Mouse (Mus musculus) small intestine, adult 2 months (tissue): ENCODE results near the gene Ap2a2. TPM values are rescaled to one million over a fixed set of nuclear protein-coding genes. Genes with fewer than 3 reads are reported as not detected.
"Not testable (repeated sequence)": the region's sequence is repeated elsewhere in the genome, so short reads cannot be mapped to it uniquely, and the experiment has no call there.

Source experiments
- H3K27ac ChIP-seq: fragments of 200-500 bp; 2 replicates; pipeline ENCODE4 v1.5.1; 2012; ENCODE audit warnings: low read depth, low read length, control low read depth, inconsistent platforms; ENCODE audit not compliant: insufficient read depth
- H3K27me3 ChIP-seq: fragments of 200-500 bp; 2 replicates; pipeline ENCODE4 v1.6.1; 2012; ENCODE audit warnings: mild to moderate bottlenecking, moderate library complexity, low read length, inconsistent platforms; ENCODE audit not compliant: control insufficient read depth, insufficient read depth
- H3K36me3 ChIP-seq: fragments of 200-500 bp; 2 replicates; pipeline ENCODE4 v1.6.1; 2012; ENCODE audit warnings: mild to moderate bottlenecking, low read length, control low read depth, inconsistent platforms; ENCODE audit not compliant: control insufficient read depth, insufficient read depth
- H3K4me1 ChIP-seq: fragments of 200-500 bp; 2 replicates; pipeline ENCODE4 v1.6.1; 2012; ENCODE audit warnings: low read length, inconsistent platforms, mixed read lengths; ENCODE audit not compliant: control insufficient read depth, insufficient read depth, insufficient read length
- H3K4me3 ChIP-seq: fragments of 200-500 bp; 2 replicates; pipeline ENCODE4 v1.5.1; 2012; ENCODE audit warnings: low read depth, mild to moderate bottlenecking, control low read depth, inconsistent platforms, low read length, moderate library complexity
- CTCF ChIP-seq: fragments of 200-500 bp; IDR thresholded peaks from 2 replicates; pipeline ENCODE4 v1.5.1; 2012; ENCODE audit warnings: low read depth, mild to moderate bottlenecking, control low read depth, inconsistent platforms, low read length, moderate library complexity, mixed read lengths; ENCODE audit not compliant: insufficient replicate concordance, insufficient read length; ENCODE audit errors: extremely low read depth
- POLR2A ChIP-seq: fragments of 200-500 bp; IDR thresholded peaks from 2 replicates; pipeline ENCODE4 v1.6.1; 2012; ENCODE audit warnings: low read depth, mild to moderate bottlenecking, control low read depth, inconsistent platforms, low read length, moderate library complexity
- WGBS: fragments of 180-500 bp; shearing (Covaris S2); methylation state at CpG from one replicate; pipeline ENCODE4 v1.1.7; 2018; 5-methylcytosine and 5-hydroxymethylcytosine counted together
- polyA plus RNA-seq: library from polyadenylated mRNA; depleted of rRNA; stranded (reverse); fragments of >200 nt; gene quantifications from 2 replicates; pipeline ENCODE4 v1.2.3, GENCODE M21; 2012

The Ap2a2 gene
- polyA plus RNA-seq, 1 experiment, result 109 TPM

DNA sequence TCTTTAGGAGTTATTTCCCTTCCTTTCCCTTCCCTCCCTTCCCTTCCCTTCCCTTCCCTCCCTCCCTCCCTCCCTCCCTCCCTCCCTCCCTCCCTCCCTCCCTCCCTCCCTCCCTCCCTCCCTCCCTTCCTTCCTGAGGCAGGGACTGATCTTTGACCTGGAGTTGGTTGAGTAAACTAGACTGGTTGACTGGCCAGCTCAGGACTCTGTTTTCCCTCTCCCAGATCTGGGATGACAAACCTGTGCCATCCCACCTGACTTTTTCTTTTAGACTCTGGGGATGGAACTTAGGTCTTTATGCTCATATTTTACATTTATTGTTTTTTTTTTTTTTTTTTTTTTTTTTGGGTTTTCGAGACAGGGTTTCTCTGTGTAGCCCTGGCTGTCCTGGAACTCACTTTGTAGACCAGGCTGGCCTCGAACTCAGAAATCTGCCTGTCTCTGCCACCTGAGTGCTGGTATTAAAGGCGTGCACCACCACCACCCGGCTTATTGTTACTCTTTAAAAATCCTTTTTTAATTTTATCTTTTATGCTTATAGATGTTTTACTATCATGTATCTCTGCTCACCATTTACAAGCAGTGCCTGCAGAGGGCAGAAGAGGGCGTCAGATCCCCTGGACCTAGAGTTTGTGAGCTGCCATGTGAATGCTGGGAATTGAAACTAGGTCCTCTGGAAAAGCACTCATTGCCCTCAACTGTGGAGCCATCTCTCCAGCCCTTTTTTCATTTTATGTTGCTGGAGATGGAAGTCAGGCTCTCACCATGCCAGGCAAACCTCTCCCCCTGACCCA lies 22.3 kb downstream of the Ap2a2 start:
- H3K4me3 ChIP-seq, result no peak overlapping the region
- H3K27ac ChIP-seq, result 0 out of 2 replicates have a peak overlapping the region, but pooled peaks have one; percentile 26
- TF ChIP-seq POLR2A (no peak), CTCF (no peak)
- H3K4me1 ChIP-seq, result peaks cover 40% of the 10 kb centered on the region
- H3K36me3 ChIP-seq, result peaks cover 5% of the 10 kb centered on the region
- H3K27me3 ChIP-seq, result no peaks in the 10 kb centered on the region
- WGBS, result 87% methylated on average over 4 of the region's 5 CpGs

DNA sequence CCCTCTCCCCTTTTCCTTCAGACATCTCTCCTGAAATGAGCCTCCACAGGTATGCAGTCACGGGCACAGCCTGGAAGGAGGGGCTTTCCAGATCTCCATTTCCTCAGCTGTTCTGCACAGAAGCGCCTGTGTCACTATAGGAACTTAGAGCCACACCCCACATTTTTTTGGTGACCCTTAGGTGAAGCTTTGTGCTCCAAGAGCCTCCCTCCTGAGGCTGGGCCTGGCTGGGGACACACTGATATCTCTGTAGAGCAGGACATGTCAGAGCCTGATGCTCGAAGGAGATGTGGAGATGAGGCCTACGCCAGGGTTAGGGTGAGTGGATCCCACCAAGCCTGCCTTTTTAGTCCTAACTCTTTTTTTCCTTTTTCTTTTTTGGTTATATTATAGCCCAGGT lies 23.3 kb downstream of the Ap2a2 start:
- Histone ChIP-seq H3K36me3 (peaks cover 11% of the 10 kb centered on the region), H3K4me3 (no peak overlapping the region), H3K27me3 (no peaks in the 10 kb centered on the region), H3K27ac (no peak overlapping the region), H3K4me1 (peaks cover 34% of the 10 kb centered on the region)
- 77% methylated on average over 4 of the region's 4 CpGs for WGBS
- TF ChIP-seq CTCF (no peak), POLR2A (no peak)

DNA sequence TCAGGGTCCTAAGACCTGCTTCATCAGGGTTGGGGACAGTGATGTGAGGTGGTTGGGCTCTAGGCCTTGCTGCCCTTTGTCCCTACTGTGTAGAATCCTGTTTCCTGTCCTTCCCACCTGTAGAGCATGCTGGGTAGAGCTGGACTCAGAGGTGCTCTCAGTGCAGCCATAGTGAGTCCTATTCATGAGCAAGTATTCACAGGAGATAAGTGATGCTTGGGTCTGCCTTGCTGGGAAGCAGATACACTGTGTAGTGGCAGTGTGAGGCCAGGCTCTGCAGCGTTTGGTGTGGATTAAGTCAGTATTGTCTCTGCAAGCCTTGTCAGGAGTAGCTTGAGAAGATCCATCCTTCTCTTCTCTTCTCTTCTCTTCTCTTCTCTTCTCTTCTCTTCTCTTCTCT lies 23.9 kb downstream of the Ap2a2 start:
- H3K4me3 ChIP-seq, result no peak overlapping the region
- 93% methylated on average over 1 of the region's 1 CpGs for WGBS
- H3K27ac ChIP-seq, result no peak overlapping the region
- no peaks in the 10 kb centered on the region for H3K27me3 ChIP-seq
- H3K4me1 ChIP-seq, result peaks cover 29% of the 10 kb centered on the region
- TF ChIP-seq CTCF, result no peak
- peaks cover 13% of the 10 kb centered on the region for H3K36me3 ChIP-seq

DNA sequence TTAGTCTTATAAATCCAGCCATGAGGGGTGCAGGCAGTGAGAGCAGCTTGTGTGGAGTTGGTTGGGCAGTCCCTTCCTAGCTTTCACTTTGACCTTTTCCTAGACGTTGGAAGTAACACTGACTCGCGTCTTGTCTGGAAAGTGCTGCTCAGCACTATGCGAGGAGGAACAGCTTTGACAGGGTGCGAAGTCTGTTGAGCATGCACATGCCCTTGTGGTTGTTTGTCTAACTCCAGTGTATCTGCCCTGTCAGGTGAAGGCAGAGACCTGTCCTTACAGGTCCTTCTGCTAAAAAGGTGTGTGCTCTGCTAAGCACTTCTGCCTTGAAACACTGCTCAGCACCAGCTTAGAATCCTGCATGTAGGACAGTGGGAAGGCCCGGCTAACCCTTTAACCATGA lies 26.9 kb downstream of the Ap2a2 start:
- H3K27me3 ChIP-seq, result no peaks in the 10 kb centered on the region
- peaks cover 17% of the 10 kb centered on the region for H3K36me3 ChIP-seq
- WGBS, result 51% methylated on average over 6 of the region's 6 CpGs
- H3K4me3 ChIP-seq, result no peak overlapping the region
- TF ChIP-seq CTCF (no peak), POLR2A (no peak)
- peak overlapping the region; percentile 54 for H3K27ac ChIP-seq
- H3K4me1 ChIP-seq, result peaks cover 25% of the 10 kb centered on the region

DNA sequence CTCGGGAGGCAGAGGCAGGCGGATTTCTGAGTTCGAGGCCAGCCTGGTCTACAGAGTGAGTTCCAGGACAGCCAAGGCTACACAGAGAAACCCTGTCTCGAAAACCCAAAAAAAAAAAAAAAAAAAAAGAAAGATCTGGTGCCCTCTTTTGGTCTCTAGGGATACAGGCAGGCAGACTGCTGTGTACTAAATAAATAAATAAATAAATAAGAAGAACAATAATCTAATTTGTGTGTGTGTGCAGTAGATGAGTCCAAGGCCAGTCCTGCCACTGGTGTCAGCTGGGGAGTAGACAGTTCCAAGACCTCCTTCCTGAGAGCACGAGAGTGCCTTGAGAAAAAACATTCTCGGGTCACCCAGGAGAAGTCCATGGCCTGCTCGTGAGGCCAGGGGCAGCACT lies 28.3 kb downstream of the Ap2a2 start:
- not testable (repeated sequence) for H3K27me3 ChIP-seq, H3K4me3 ChIP-seq, H3K27ac ChIP-seq
- H3K36me3 ChIP-seq, result peaks cover 17% of the 10 kb centered on the region
- H3K4me1 ChIP-seq, result peaks cover 25% of the 10 kb centered on the region
- 81% methylated on average over 7 of the region's 7 CpGs for WGBS

DNA sequence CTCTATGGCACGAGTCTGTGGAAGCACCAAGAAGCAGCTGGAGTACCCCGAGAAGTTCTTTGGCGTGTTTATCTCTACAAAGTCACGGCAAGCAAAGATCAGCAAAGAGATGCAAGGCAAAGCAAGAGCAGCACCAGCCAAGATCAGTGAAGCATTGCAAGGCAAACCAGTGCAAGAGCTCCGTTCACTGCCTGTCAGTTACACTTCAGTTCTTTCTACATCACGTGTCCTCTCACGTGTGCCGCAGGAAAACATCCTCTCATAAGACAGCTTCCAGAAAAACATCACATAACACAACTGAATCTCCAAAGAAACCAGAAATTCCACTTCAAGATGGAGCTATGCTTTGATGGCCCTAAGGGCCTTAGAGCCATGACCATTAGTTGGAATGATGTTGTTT lies 29.0 kb downstream of the Ap2a2 start:
- Histone ChIP-seq H3K36me3 (peaks cover 16% of the 10 kb centered on the region), H3K27me3 (no peaks in the 10 kb centered on the region), H3K4me3 (no peak overlapping the region), H3K4me1 (peaks cover 22% of the 10 kb centered on the region), H3K27ac (no peak overlapping the region)
- TF ChIP-seq CTCF (no peak), POLR2A (no peak)
- WGBS, result 92% methylated on average over 8 of the region's 8 CpGs

DNA sequence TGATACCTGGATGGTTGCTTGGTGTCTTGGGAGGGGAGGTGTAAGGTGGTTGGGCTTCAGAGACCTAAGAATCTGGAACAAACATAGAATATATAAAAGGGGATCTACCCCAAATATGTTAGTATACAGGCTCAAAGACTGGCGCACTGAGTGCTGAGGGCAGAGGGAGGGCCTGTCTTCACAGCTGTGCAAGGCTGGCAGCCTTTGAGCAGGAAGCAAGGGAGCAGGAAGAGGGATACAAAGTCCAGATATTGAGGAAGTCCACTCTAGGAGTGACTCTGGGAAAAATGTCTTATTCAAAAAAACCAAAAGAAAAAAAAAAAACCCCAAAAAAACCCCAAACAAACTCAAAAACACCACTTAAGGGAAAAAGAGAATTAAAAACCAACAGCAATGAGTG lies 30.1 kb downstream of the Ap2a2 start:
- 14% methylated on average over 1 of the region's 1 CpGs for WGBS
- H3K27ac ChIP-seq, result peak overlapping the region; percentile 99
- no peaks in the 10 kb centered on the region for H3K27me3 ChIP-seq

DNA sequence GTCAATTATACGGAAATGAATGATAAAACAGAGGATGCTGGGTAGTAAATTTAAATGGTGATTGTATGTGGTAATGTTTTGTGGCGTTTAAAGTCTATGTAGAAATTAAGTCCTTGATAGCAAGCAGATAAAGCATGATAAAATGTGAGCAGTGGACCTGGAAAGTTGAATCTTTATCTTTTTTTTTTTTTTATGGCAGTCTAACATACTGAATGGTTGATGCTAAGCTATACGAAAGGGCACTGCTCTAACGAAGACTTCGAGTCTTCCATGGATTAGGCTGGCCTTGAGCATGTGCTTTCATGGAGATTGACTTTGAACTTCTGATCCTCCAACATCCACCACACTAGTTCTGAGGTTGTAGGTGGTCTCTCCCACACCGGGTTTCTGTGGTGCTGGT lies 31.1 kb downstream of the Ap2a2 start:
- Histone ChIP-seq H3K36me3 (peaks cover 28% of the 10 kb centered on the region), H3K27ac (peak overlapping the region; percentile 95), H3K4me3 (no peak overlapping the region), H3K4me1 (peaks cover 22% of the 10 kb centered on the region), H3K27me3 (no peaks in the 10 kb centered on the region)
- 36% methylated on average over 6 of the region's 6 CpGs for WGBS
- TF ChIP-seq CTCF (no peak), POLR2A (no peak)

More for the DNA sequence above, 30.1 kb downstream of the Ap2a2 start:
- Histone ChIP-seq H3K4me3 (no peak overlapping the region), H3K4me1 (peaks cover 22% of the 10 kb centered on the region), H3K36me3 (peaks cover 22% of the 10 kb centered on the region)
- TF ChIP-seq POLR2A, result no peak
- TF ChIP-seq CTCF, result no peak
